Mouse (Mus musculus) embryonic facial prominence, embryonic 13.5 days (tissue): ENCODE measurements around the gene Nkap. TPM values are rescaled to one million over a fixed set of nuclear protein-coding genes. Genes with fewer than 3 reads are reported as not detected.
A peak's percentile ranks its signal among the peaks of the same experiment; 100 is the strongest.
"Not testable (repeated sequence)": the region's sequence is repeated elsewhere in the genome, so short reads cannot be mapped to it uniquely, and the experiment has no call there.

Source experiments
- ATAC-seq: fragments of 200-750 bp; cut with Nextera tagmentation; 2 replicates; pipeline ENCODE4 v1.8.0; 2017; ENCODE audit warnings: low read depth; ENCODE audit not compliant: insufficient number of reproducible peaks, insufficient read depth, low FRiP score, low TSS enrichment
- H3K27ac ChIP-seq: fragments of 300-500 bp; sonication (generic); 2 replicates; pipeline ENCODE4 v1.5.1; 2015; ENCODE audit warnings: moderate library complexity, mild to moderate bottlenecking, inconsistent platforms
- H3K27me3 ChIP-seq: fragments of 300-500 bp; sonication (generic); 2 replicates; pipeline ENCODE4 v1.6.1; 2015; ENCODE audit warnings: mild to moderate bottlenecking, inconsistent platforms
- H3K36me3 ChIP-seq: fragments of 300-500 bp; sonication (generic); 2 replicates; pipeline ENCODE4 v1.6.1; 2015; ENCODE audit warnings: mild to moderate bottlenecking, inconsistent platforms
- H3K4me1 ChIP-seq: fragments of 300-500 bp; sonication (generic); 2 replicates; pipeline ENCODE4 v1.6.1; 2015; ENCODE audit warnings: inconsistent platforms
- H3K4me2 ChIP-seq: fragments of 300-500 bp; sonication (generic); 2 replicates; pipeline ENCODE4 v1.6.1; 2015; ENCODE audit warnings: moderate library complexity, mild to moderate bottlenecking, inconsistent platforms
- H3K4me3 ChIP-seq: fragments of 300-500 bp; sonication (generic); 2 replicates; pipeline ENCODE4 v1.5.1; 2015; ENCODE audit warnings: mild to moderate bottlenecking, inconsistent platforms
- H3K9ac ChIP-seq: fragments of 300-500 bp; sonication (generic); 2 replicates; pipeline ENCODE4 v1.6.1; 2015; ENCODE audit warnings: mild to moderate bottlenecking, inconsistent platforms
- H3K9me3 ChIP-seq: fragments of 300-500 bp; sonication (generic); 2 replicates; pipeline ENCODE4 v1.6.1; 2016; ENCODE audit warnings: inconsistent platforms
- WGBS: fragments of 180-500 bp; shearing (Covaris S2); methylation state at CpG from one replicate; pipeline ENCODE4 v1.1.7; 2015; ENCODE audit warnings: mixed read lengths; 5-methylcytosine and 5-hydroxymethylcytosine counted together
- polyA plus RNA-seq: library from polyadenylated mRNA; unstranded; fragments of >200 nt; fragmentation: Nextera tagmentation; extraction: Ambion mirVana; gene quantifications from 2 replicates; pipeline ENCODE4 v1.2.1, GENCODE M21; 2015

Gene Nkap
- polyA plus RNA-seq, 1 experiment from 2014 or later: 17.4 TPM

- no peaks in the 10 kb centered on the region for H3K27me3 ChIP-seq
These were observed 16.9 kb upstream of the Nkap start for GRCm38 (mm10) chrX:37109526-37110192.

GRCm38 (mm10) chrX:37110193-37110880 lies 16.3 kb upstream of the Nkap start, which contains the start of gene Upf3b:
Gene Upf3b (minus strand): TSS chrX:37110322.
- H3K9ac ChIP-seq: peak within 1 kb of the TSS; percentile 71
- no peaks in the 10 kb centered on the region for H3K27me3 ChIP-seq
- no peaks in the 10 kb centered on the region for H3K4me1 ChIP-seq
- peak within 1 kb of the TSS; percentile 58 for H3K27ac ChIP-seq
- H3K36me3 ChIP-seq: no peaks in the 10 kb centered on the region
- H3K4me2 ChIP-seq: peak within 1 kb of the TSS; percentile 66
- 15% methylated on average over 30 of the region's 30 CpGs for WGBS
- ATAC-seq: peak; percentile 91
- peak within 1 kb of the TSS; percentile 56 for H3K4me3 ChIP-seq
- H3K9me3 ChIP-seq: no peaks in the 10 kb centered on the region

More at GRCm38 (mm10) chrX:37109526-37110192, 16.9 kb upstream of the Nkap start:
- no peaks in the 10 kb centered on the region for H3K4me1 ChIP-seq
- H3K4me2 ChIP-seq: peak overlapping the region; percentile 66
- 23% methylated on average over 27 of the region's 27 CpGs for WGBS
- no peaks in the 10 kb centered on the region for H3K36me3 ChIP-seq
- H3K9ac ChIP-seq: peak overlapping the region; percentile 71
- ATAC-seq: peak; percentile 63
- H3K27ac ChIP-seq: peak overlapping the region; percentile 58
- H3K4me3 ChIP-seq: peak overlapping the region; percentile 56
- no peaks in the 10 kb centered on the region for H3K9me3 ChIP-seq

DNA sequence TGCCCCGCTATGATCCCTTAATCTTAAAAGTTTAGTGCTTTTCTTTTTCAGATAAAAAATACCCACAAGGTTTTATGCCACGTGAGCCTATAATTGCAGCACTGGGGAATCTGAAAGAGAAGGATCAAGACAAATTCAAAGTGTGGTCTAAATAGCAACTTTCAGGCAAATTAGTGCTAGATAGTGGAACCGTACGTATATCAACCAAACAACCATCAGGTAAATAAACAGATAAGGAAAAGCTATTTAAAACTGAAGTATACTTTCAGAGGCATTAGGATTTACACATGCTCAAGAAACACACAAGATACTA lies 15.8 kb upstream of the Nkap start:
- Histone ChIP-seq H3K9me3 (no peaks in the 10 kb centered on the region), H3K4me2 (0 out of 2 replicates have a peak overlapping the region, but pooled peaks have one; percentile 26), H3K27me3 (no peaks in the 10 kb centered on the region), H3K36me3 (no peaks in the 10 kb centered on the region), H3K27ac (no peak overlapping the region), H3K9ac (no peak overlapping the region), H3K4me1 (no peaks in the 10 kb centered on the region), H3K4me3 (no peak overlapping the region)
- no peak for ATAC-seq
- WGBS: 70% methylated on average over 4 of the region's 4 CpGs

- Histone ChIP-seq H3K4me2 (no peak overlapping the region), H3K9me3 (no peaks in the 10 kb centered on the region), H3K4me3 (no peak overlapping the region), H3K27ac (no peak overlapping the region), H3K9ac (no peak overlapping the region), H3K36me3 (no peaks in the 10 kb centered on the region), H3K27me3 (peaks cover 3% of the 10 kb centered on the region; the same call in 1 of the 2 replicates), H3K4me1 (no peaks in the 10 kb centered on the region)
- ATAC-seq: no peak
- WGBS: 70% methylated on average over 2 of the region's 5 CpGs
These were observed 9.5 kb upstream of the Nkap start for GRCm38 (mm10) chrX:37117085-37117484.

- Histone ChIP-seq H3K27ac (no peak overlapping the region), H3K4me3 (no peak overlapping the region), H3K27me3 (peaks cover 3% of the 10 kb centered on the region; the same call in 1 of the 2 replicates), H3K4me2 (no peak overlapping the region), H3K9me3 (no peaks in the 10 kb centered on the region), H3K36me3 (no peaks in the 10 kb centered on the region), H3K9ac (no peak overlapping the region), H3K4me1 (no peaks in the 10 kb centered on the region)
- ATAC-seq: no peak
- WGBS: 39% methylated on average over 3 of the region's 3 CpGs
These were observed 7.0 kb upstream of the Nkap start for GRCm38 (mm10) chrX:37119585-37119984.

DNA sequence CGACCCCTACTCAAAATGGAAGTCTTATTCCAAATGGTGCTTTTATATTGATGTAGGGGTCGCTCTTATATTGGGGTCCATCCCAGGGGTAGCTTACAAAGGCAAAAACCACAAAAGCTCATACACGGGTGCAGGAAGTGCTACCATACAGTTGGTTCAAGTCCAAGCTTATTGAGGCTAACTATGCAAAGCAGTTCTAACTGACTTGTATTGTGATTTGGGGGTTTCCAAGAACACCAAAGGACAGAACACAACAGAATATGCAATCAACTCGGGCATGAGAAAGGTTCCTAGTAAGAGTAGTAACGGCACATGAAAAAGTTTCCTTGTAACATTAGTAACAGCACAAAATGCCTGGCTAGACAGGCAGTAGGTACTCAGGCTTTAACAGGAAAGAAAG lies 6.4 kb upstream of the Nkap start:
- 71% methylated on average over 5 of the region's 5 CpGs for WGBS
- Histone ChIP-seq H3K36me3 (no peaks in the 10 kb centered on the region), H3K27me3 (peaks cover 3% of the 10 kb centered on the region; the same call in 1 of the 2 replicates), H3K4me2 (no peak overlapping the region), H3K4me3 (no peak overlapping the region), H3K4me1 (no peaks in the 10 kb centered on the region), H3K9me3 (no peaks in the 10 kb centered on the region), H3K9ac (no peak overlapping the region), H3K27ac (no peak overlapping the region)
- no peak for ATAC-seq

- H3K4me1 ChIP-seq: peaks cover 9% of the 10 kb centered on the region
These were observed 1.1 kb upstream of the Nkap start for GRCm38 (mm10) chrX:37125511-37125910.

GRCm38 (mm10) chrX:37141732-37142131 lies 15.1 kb downstream of the Nkap start:
- Histone ChIP-seq H3K4me1 (no peaks in the 10 kb centered on the region), H3K4me3 (no peak overlapping the region), H3K4me2 (no peak overlapping the region), H3K9me3 (no peaks in the 10 kb centered on the region), H3K27me3 (no peaks in the 10 kb centered on the region), H3K27ac (no peak overlapping the region), H3K36me3 (peaks cover 16% of the 10 kb centered on the region; the same call in 1 of the 2 replicates), H3K9ac (no peak overlapping the region)
- 76% methylated on average over 3 of the region's 3 CpGs for WGBS
- no peak for ATAC-seq

More at GRCm38 (mm10) chrX:37125511-37125910, 1.1 kb upstream of the Nkap start:
- Histone ChIP-seq H3K27me3 (no peaks in the 10 kb centered on the region), H3K4me2 (no peak overlapping the region), H3K9me3 (no peaks in the 10 kb centered on the region), H3K9ac (no peak overlapping the region), H3K27ac (no peak overlapping the region), H3K36me3 (no peaks in the 10 kb centered on the region), H3K4me3 (no peak overlapping the region)
- 89% methylated on average over 7 of the region's 7 CpGs for WGBS
- no peak for ATAC-seq

DNA sequence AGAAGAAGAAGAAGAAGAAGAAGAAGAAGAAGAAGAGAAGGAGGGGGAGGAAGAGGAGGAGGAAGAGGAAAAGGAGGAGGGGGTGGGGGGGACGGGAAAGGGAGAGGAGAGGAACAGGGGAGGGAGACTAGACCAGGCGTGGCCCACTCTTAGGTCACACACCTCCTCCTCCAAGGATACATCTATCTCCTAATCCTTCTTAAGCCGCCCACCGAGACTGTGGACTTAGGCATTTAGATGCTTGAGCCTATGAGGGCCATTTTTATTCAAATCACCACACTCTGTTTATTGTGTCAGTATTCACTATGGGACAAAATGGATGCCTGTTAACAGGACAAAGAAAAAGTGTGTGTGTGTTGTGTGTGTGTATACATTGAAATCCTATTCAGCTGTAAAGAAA lies 17.9 kb downstream of the Nkap start:
- not testable (repeated sequence) for H3K4me3 ChIP-seq, H3K27ac ChIP-seq, H3K9me3 ChIP-seq, H3K9ac ChIP-seq, H3K4me1 ChIP-seq, ATAC-seq, H3K36me3 ChIP-seq, H3K27me3 ChIP-seq, H3K4me2 ChIP-seq
- 65% methylated on average over 2 of the region's 4 CpGs for WGBS

GRCm38 (mm10) chrX:37144954-37145353 lies 18.4 kb downstream of the Nkap start:
- peaks cover 6% of the 10 kb centered on the region; the same call in 1 of the 2 replicates for H3K36me3 ChIP-seq
- H3K27me3 ChIP-seq: no peaks in the 10 kb centered on the region
- H3K9me3 ChIP-seq: no peaks in the 10 kb centered on the region
- WGBS: 92% methylated on average over 2 of the region's 2 CpGs
- no peak overlapping the region for H3K27ac ChIP-seq
- H3K4me1 ChIP-seq: no peaks in the 10 kb centered on the region
- no peak overlapping the region for H3K4me3 ChIP-seq
- H3K4me2 ChIP-seq: no peak overlapping the region
- H3K9ac ChIP-seq: no peak overlapping the region
- ATAC-seq: no peak

DNA sequence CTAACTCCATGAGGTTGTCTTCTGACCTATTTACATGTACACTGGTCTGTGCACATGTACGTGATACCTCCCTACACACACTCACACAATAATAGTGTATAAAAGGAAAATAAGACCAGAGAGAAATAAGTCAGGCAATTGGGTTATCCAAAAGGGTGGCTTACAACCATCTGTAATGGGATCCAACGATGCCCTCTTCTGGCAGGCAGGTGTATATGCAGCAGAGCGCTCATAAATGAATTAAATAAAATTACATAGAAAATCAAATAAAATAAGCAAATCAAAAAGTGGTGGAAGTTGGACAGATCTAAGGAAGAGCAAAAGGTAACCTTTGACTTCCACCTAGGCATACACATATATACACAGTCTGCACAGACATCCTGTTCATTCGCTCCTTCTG lies 31.2 kb downstream of the Nkap start:
- H3K4me2 ChIP-seq: no peak overlapping the region
- no peak overlapping the region for H3K27ac ChIP-seq
- peaks cover 10% of the 10 kb centered on the region for H3K36me3 ChIP-seq
- H3K4me1 ChIP-seq: no peaks in the 10 kb centered on the region
- H3K27me3 ChIP-seq: no peaks in the 10 kb centered on the region
- no peak for ATAC-seq
- no peak overlapping the region for H3K9ac ChIP-seq
- no peak overlapping the region for H3K4me3 ChIP-seq
- WGBS: 65% methylated on average over 4 of the region's 4 CpGs
- H3K9me3 ChIP-seq: no peaks in the 10 kb centered on the region

- Histone ChIP-seq H3K27ac (no peak overlapping the region), H3K4me1 (no peaks in the 10 kb centered on the region), H3K9ac (no peak overlapping the region), H3K9me3 (no peaks in the 10 kb centered on the region), H3K4me3 (no peak overlapping the region), H3K4me2 (no peak overlapping the region), H3K36me3 (no peaks in the 10 kb centered on the region), H3K27me3 (0 out of 2 replicates have a peak, but pooled peaks cover 4% of the 10 kb centered on the region)
- no peak for ATAC-seq
- WGBS: 87% methylated on average over 10 of the region's 10 CpGs
These were observed 34.6 kb downstream of the Nkap start for GRCm38 (mm10) chrX:37161169-37161568.
